Mouse (Mus musculus): Measurements from ENCODE around the gene Ctxn1.

DNA sequence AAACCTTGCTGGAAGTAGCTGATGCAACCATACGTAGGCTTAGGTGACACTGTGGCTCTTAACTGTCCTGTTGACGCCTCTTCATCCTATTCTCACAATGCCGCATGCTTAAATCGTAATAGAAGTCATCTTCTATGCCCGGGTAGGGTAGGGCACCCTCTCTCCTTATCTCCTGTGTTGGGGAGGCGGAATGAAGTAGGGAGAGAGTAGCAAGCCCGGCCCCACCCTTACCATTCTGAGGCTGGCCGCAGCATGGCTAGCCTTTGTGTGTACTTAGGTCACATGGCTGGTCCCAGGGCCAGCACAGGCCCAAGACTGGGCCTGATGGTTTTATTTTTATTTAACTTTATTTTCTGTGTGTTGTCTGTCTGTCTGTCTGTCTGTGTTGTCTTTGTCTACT, 11.8 kb downstream of the Ctxn1 start:
- TF ChIP-seq POLR2A (IDR thresholded peaks at IDR 0.05; ENCODE audit: control insufficient read depth in 1 of 2, insufficient read depth in 1 of 2, low read depth in 1 of 2, low read length in 2 of 2, poor library complexity in 1 of 2) (no peak), TCF12 (IDR thresholded peaks at IDR 0.05; ENCODE audit: low read depth, low read length) (no peak), CTCF (IDR thresholded peaks at IDR 0.05 in 2 of 3, conservative IDR thresholded peaks at IDR 0.05 in 1 of 3; ENCODE audit: control insufficient read depth in 1 of 3, insufficient read depth in 1 of 3, low read depth in 2 of 3, low read length in 3 of 3, poor library complexity in 1 of 3, severe bottlenecking in 1 of 3) (no peak), SMC3 (IDR thresholded peaks at IDR 0.05; ENCODE audit: low read depth, low read length) (no peak), POLR2AphosphoS2 (IDR thresholded peaks at IDR 0.05; ENCODE audit: low read length) (no peak)

Measured in MEL (cell line).